15 mouse cellular contexts compared by ENCODE assay signal in the genomic region with DNA sequence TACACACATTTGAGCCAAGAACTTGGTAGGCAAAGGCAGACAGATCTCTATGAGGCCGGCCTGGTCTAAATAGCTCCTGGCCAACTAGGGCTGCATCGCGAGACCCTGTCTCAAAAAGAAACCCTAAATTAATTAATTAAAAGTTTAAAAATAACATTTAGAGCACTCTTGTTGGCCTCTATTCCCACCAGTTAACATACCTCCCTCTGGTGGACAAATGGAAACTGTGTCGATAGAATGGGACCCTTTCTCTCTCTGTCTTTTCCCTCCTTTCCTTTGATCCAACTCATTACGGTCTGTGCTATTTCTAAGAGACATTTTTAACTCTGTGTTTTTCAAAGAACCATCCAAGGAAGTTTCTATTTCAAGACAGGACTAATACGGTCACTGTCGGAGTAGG. TPM values are rescaled to one million over a fixed set of nuclear protein-coding genes. Genes with fewer than 3 reads are reported as not detected.
DNase-seq lines count a peak whose midpoint lies in the region; ATAC-seq and TF ChIP-seq lines count a peak whose summit lies in the region.
"Had no signal": no experiment of that assay in that cellular context is flagged by ENCODE, and none has a peak within 500 bp of the region (broad histone marks: within the 10 kb centered on the region; RNA-seq: fewer than 3 reads in every experiment).

No protein-coding gene starts in this region.

- no peaks in the 10 kb centered on the region for H3K27me3 ChIP-seq in liver, embryonic 11.5 days (replicated peaks; ENCODE audit: control insufficient read depth, insufficient read depth, low read length)
- no peaks in the 10 kb centered on the region for H3K27me3 ChIP-seq in MEL (ENCODE audit: control insufficient read depth in 1 of 2, insufficient read depth in 2 of 2, low read length in 2 of 2)
- no peaks in the 10 kb centered on the region for H3K27me3 ChIP-seq in liver, postnatal 0 days (ENCODE audit: insufficient read depth, low read length)
- H3K27me3 ChIP-seq: heart, embryonic 12.5 days had no signal

- TF ChIP-seq RAD21 in MEL (IDR thresholded peaks at IDR 0.05; ENCODE audit: low read depth, low read length): peak; percentile 10; the same call in 1 of the 2 replicates

- peak overlapping the region; percentile 92; the same call in 1 of the 2 replicates for H3K4me2 ChIP-seq in liver, embryonic 11.5 days
- no peak overlapping the region for H3K4me2 ChIP-seq in liver, postnatal 0 days (ENCODE audit: low read depth, low read length)
- H3K4me2 ChIP-seq: midbrain, embryonic 12.5 days had no signal

- peak; percentile 9 to 64 (median 62); a peak in 4 of 6 replicates for TF ChIP-seq CTCF in MEL (IDR thresholded peaks at IDR 0.05 in 2 of 3, conservative IDR thresholded peaks at IDR 0.05 in 1 of 3; ENCODE audit: control insufficient read depth in 1 of 3, insufficient read depth in 1 of 3, low read depth in 2 of 3, low read length in 3 of 3, poor library complexity in 1 of 3, severe bottlenecking in 1 of 3)
- peak; percentile 50 for TF ChIP-seq CTCF in liver, postnatal 0 days (IDR thresholded peaks at IDR 0.05; ENCODE audit: low read depth)

- TF ChIP-seq EP300 in MEL (IDR thresholded peaks at IDR 0.05; ENCODE audit: low read depth in 1 of 2, low read length in 2 of 2): no peak
- no peak for TF ChIP-seq EP300 in liver, postnatal 0 days (IDR thresholded peaks at IDR 0.05; ENCODE audit: low read depth)

- DNase-seq in embryo, embryonic 10.5 days (ENCODE audit: low spot score): peak; percentile 11
- no peak for DNase-seq in embryo, embryonic 11 days
- DNase-seq in liver, embryonic 11.5 days (ENCODE audit: low spot score): no peak
- DNase-seq in liver: no peak
- peak; percentile 70 for DNase-seq in MEL (ENCODE audit: low read depth, low spot score)
- no peak for DNase-seq in liver, postnatal 0 days
- no peak for DNase-seq in urinary bladder, postnatal 14 days (ENCODE audit: low spot score)
- DNase-seq: cerebellum, adult 2 months; gastrocnemius, postnatal 25 days; kidney, adult 2 months; lung, postnatal 14 days had no signal

- 59% methylated on average over 7 of the region's 7 CpGs for WGBS in liver, embryonic 11.5 days
- WGBS in liver, postnatal 0 days (ENCODE audit: insufficient replicate concordance): 59% methylated on average over 7 of the region's 7 CpGs

- no peak overlapping the region for H3K4me3 ChIP-seq in liver, embryonic 11.5 days (ENCODE audit: low read depth, low read length)
- H3K4me3 ChIP-seq in MEL (ENCODE audit: control insufficient read depth in 1 of 2, insufficient read depth in 1 of 2, low read depth in 2 of 2, low read length in 2 of 2): peak overlapping the region in 1 of 2 experiments; percentile 59; a peak in 2 of 4 replicates
- H3K4me3 ChIP-seq in liver, postnatal 0 days (ENCODE audit: low read depth, low read length): no peak overlapping the region
- H3K4me3 ChIP-seq: heart, embryonic 12.5 days; midbrain, embryonic 12.5 days had no signal

- peaks cover 8% of the 10 kb centered on the region for H3K4me1 ChIP-seq in liver, embryonic 11.5 days (replicated peaks; ENCODE audit: control insufficient read depth, insufficient read depth, low read length)
- H3K4me1 ChIP-seq in MEL (ENCODE audit: control insufficient read depth in 1 of 2, insufficient read depth in 2 of 2, low read length in 2 of 2): peaks cover 0 to 3% of the 10 kb centered on the region in 2 experiments; a peak in 1 of 4 replicates
- peaks cover 16% of the 10 kb centered on the region for H3K4me1 ChIP-seq in liver, postnatal 0 days (ENCODE audit: insufficient read depth)

- no peaks in the 10 kb centered on the region for H3K9me3 ChIP-seq in liver, embryonic 11.5 days (ENCODE audit: control insufficient read depth, low read length)
- H3K9me3 ChIP-seq in MEL (replicated peaks; ENCODE audit: insufficient read depth, low read length): no peaks in the 10 kb centered on the region
- no peaks in the 10 kb centered on the region for H3K9me3 ChIP-seq in liver, postnatal 0 days (ENCODE audit: low read length)
- H3K9me3 ChIP-seq: heart, embryonic 12.5 days; midbrain, embryonic 12.5 days had no signal

- TF ChIP-seq POLR2A in MEL (IDR thresholded peaks at IDR 0.05; ENCODE audit: control insufficient read depth in 1 of 2, insufficient read depth in 1 of 2, low read depth in 1 of 2, low read length in 2 of 2, poor library complexity in 1 of 2): no peak

- no peak overlapping the region for H3K27ac ChIP-seq in liver, embryonic 11.5 days (ENCODE audit: low read depth, low read length)
- H3K27ac ChIP-seq in MEL (ENCODE audit: control insufficient read depth, low read depth, low read length): no peak overlapping the region
- no peak overlapping the region for H3K27ac ChIP-seq in liver, postnatal 0 days (ENCODE audit: low read depth)
- H3K27ac ChIP-seq: midbrain, embryonic 12.5 days had no signal

- peaks cover 5% of the 10 kb centered on the region for H3K79me2 ChIP-seq in MEL (ENCODE audit: control insufficient read depth, insufficient read depth, low read length, poor library complexity)

- H3K36me3 ChIP-seq in liver, embryonic 11.5 days (ENCODE audit: control insufficient read depth, insufficient read depth, low read length): 0 out of 2 replicates have a peak, but pooled peaks cover 3% of the 10 kb centered on the region
- peaks cover 0 to 5% of the 10 kb centered on the region in 2 experiments; a peak in 2 of 4 replicates for H3K36me3 ChIP-seq in MEL (ENCODE audit: control insufficient read depth in 1 of 2, insufficient read depth in 2 of 2, low read length in 2 of 2)
- H3K36me3 ChIP-seq in liver, postnatal 0 days (replicated peaks; ENCODE audit: insufficient read depth, low read length): no peaks in the 10 kb centered on the region

- H3K9ac ChIP-seq in liver, embryonic 11.5 days (ENCODE audit: low read depth, low read length): no peak overlapping the region
- no peak overlapping the region for H3K9ac ChIP-seq in MEL (ENCODE audit: control insufficient read depth, low read depth, low read length, poor library complexity, severe bottlenecking)
- no peak overlapping the region for H3K9ac ChIP-seq in liver, postnatal 0 days (replicated peaks)
- H3K9ac ChIP-seq: heart, embryonic 12.5 days; midbrain, embryonic 12.5 days had no signal

- ATAC-seq in liver, embryonic 11.5 days (replicated peaks; ENCODE audit: low FRiP score): no peak
- ATAC-seq in liver, postnatal 0 days: no peak
- ATAC-seq in cerebellum, adult (ENCODE audit: insufficient number of reproducible peaks, low FRiP score, low TSS enrichment): no peak
- ATAC-seq: forebrain, embryonic 16.5 days had no signal

TF ChIP-seq in MEL, 35 proteins besides CTCF, POLR2A, EP300 and RAD21:
- TF ChIP-seq SMC3 (IDR thresholded peaks at IDR 0.05; ENCODE audit: low read depth, low read length) (peak; percentile 36; the same call in 1 of the 2 replicates), MAX (IDR thresholded peaks at IDR 0.05; ENCODE audit: low read length) (no peak), TAL1 (IDR thresholded peaks at IDR 0.05; ENCODE audit: low read length) (no peak), GATA1 (IDR thresholded peaks at IDR 0.05; ENCODE audit: low read depth, low read length) (0 out of 2 replicates have a peak, but pooled peaks have one; percentile 40), E2F4 (IDR thresholded peaks at IDR 0.05; ENCODE audit: borderline replicate concordance, low read depth, low read length) (no peak), ZNF384 (IDR thresholded peaks at IDR 0.05; ENCODE audit: low read depth, low read length) (no peak)

RNA-seq across cellular contexts. Expression of a gene that starts 1.7 kb away (rescaled TPM):
- polyA plus RNA-seq in liver, embryonic 11.5 days (2014; fragmentation: Nextera tagmentation; extraction: Ambion mirVana): 55.7 and 60.0 TPM in 2 replicates
- 14.4 and 16.9 TPM in 2 replicates for total RNA-seq in MEL (2012; rRNA removed)
- polyA plus RNA-seq in MEL (2012; ENCODE audit: insufficient read depth in 1 of 2, insufficient read length in 2 of 2, low read depth in 1 of 2, low replicate concordance in 2 of 2, missing spikeins in 1 of 2): 10 to 100 TPM in 1 of 2 experiments, not detected in 1; 23.1 TPM
- polyA plus RNA-seq in liver, postnatal 0 days (2015; fragmentation: Nextera tagmentation; extraction: Ambion mirVana): 17.1 and 17.6 TPM in 2 replicates

RNA-seq across cellular contexts. Expression of a gene that starts 4.9 kb away (rescaled TPM):
- polyA plus RNA-seq in liver, embryonic 11.5 days (2014; fragmentation: Nextera tagmentation; extraction: Ambion mirVana): 3.2 and 4.4 TPM in 2 replicates
- 4.5 and 4.7 TPM in 2 replicates for total RNA-seq in MEL (2012; rRNA removed)
- polyA plus RNA-seq in MEL (2012; ENCODE audit: insufficient read depth in 1 of 2, insufficient read length in 2 of 2, low read depth in 1 of 2, low replicate concordance in 2 of 2, missing spikeins in 1 of 2): 1 to 10 TPM in 1 of 2 experiments, not detected in 1; 7.8 TPM
- polyA plus RNA-seq in liver, postnatal 0 days (2015; fragmentation: Nextera tagmentation; extraction: Ambion mirVana): 0.93 and 1.4 TPM in 2 replicates

Comparison
In these comparisons a context has a peak if more than half of its experiments do, and no peak if none do; other contexts are left out.
1. DNase-seq: peak in embryo, embryonic 10.5 days (single experiment) and MEL (single experiment); none in embryo, embryonic 11 days (single experiment), liver, embryonic 11.5 days (single experiment), liver (single experiment), liver, postnatal 0 days (single experiment) and urinary bladder, postnatal 14 days (single experiment).